In the genomic region with DNA sequence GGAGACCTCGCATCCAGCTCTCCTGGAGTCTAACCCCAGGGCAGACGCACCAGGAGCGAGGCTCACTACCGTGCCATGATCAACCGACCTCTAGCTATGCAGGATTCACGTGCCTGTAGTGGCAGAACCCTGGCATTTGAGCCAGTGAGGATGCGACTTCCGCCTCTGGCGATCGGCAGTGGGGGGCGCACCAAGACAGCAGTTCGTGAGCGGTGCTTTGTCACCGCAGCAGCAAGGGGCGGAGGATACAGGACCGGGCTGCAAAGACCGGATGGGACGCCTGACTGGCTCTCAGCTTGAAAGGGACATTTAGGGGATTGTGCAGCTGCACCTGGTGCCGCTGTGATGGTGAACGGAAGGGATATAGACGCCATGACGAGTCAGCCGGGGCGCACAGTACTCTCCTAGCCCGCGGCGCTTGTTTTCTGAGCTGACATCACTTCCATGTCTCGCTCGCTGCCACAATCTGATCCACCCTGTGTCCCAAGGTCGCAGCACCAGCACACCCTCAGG, we compare ENCODE assay signal across 8 mouse cellular contexts. TPM values are rescaled to one million over a fixed set of nuclear protein-coding genes. Genes with fewer than 3 reads are reported as not detected.
A peak's percentile ranks its signal among the peaks of the same experiment; 100 is the strongest.
DNase-seq lines count a peak whose midpoint lies in the region; ATAC-seq and TF ChIP-seq lines count a peak whose summit lies in the region.
"Had no signal": no experiment of that assay in that cellular context is flagged by ENCODE, and none has a peak within 500 bp of the region (broad histone marks: within the 10 kb centered on the region; RNA-seq: fewer than 3 reads in every experiment).

No protein-coding gene starts in this region.

- peak overlapping the region; percentile 53 for H3K9ac ChIP-seq in embryonic facial prominence, embryonic 14.5 days (ENCODE audit: low read depth, low read length)
- H3K9ac ChIP-seq in limb, embryonic 14.5 days (ENCODE audit: low read depth, low read length, severe bottlenecking) = peak overlapping the region; percentile 54
- peak overlapping the region; percentile 64 for H3K9ac ChIP-seq in midbrain, embryonic 13.5 days (replicated peaks)

- H3K4me3 ChIP-seq in embryonic facial prominence, embryonic 14.5 days (ENCODE audit: low read depth, low read length) = peak overlapping the region; percentile 46
- peak overlapping the region; percentile 64 for H3K4me3 ChIP-seq in heart, embryonic 10.5 days
- peak overlapping the region; percentile 48 for H3K4me3 ChIP-seq in limb, embryonic 14.5 days (replicated peaks; ENCODE audit: low read length)
- peak overlapping the region; percentile 45 for H3K4me3 ChIP-seq in midbrain, embryonic 13.5 days (replicated peaks)

- no peaks in the 10 kb centered on the region for H3K9me3 ChIP-seq in embryonic facial prominence, embryonic 14.5 days (ENCODE audit: control insufficient read depth, low read length)
- no peaks in the 10 kb centered on the region for H3K9me3 ChIP-seq in heart, embryonic 10.5 days
- H3K9me3 ChIP-seq in limb, embryonic 14.5 days (ENCODE audit: control insufficient read depth, low read length) = no peaks in the 10 kb centered on the region
- H3K9me3 ChIP-seq in midbrain, embryonic 13.5 days = no peaks in the 10 kb centered on the region

- H3K4me1 ChIP-seq in embryonic facial prominence, embryonic 14.5 days (ENCODE audit: control insufficient read depth, insufficient read depth, low read length) = no peaks in the 10 kb centered on the region
- H3K4me1 ChIP-seq in heart, embryonic 10.5 days = peaks cover 15% of the 10 kb centered on the region
- H3K4me1 ChIP-seq in limb, embryonic 14.5 days (ENCODE audit: control insufficient read depth, insufficient read depth, low read length) = peaks cover 11% of the 10 kb centered on the region; the same call in 1 of the 2 replicates
- peaks cover 9% of the 10 kb centered on the region for H3K4me1 ChIP-seq in midbrain, embryonic 13.5 days (replicated peaks)

- H3K27ac ChIP-seq in embryonic facial prominence, embryonic 14.5 days (replicated peaks; ENCODE audit: low read depth, low read length) = no peak overlapping the region
- peak overlapping the region; percentile 59 for H3K27ac ChIP-seq in heart, embryonic 10.5 days
- H3K27ac ChIP-seq in limb, embryonic 14.5 days (replicated peaks; ENCODE audit: low read depth, low read length) = no peak overlapping the region
- no peak overlapping the region for H3K27ac ChIP-seq in midbrain, embryonic 13.5 days

- peaks cover 77% of the 10 kb centered on the region for H3K27me3 ChIP-seq in embryonic facial prominence, embryonic 14.5 days (replicated peaks; ENCODE audit: control insufficient read depth, insufficient read depth, low read length)
- H3K27me3 ChIP-seq in heart, embryonic 10.5 days (ENCODE audit: insufficient read depth, poor library complexity, severe bottlenecking) = peaks cover 82% of the 10 kb centered on the region
- peaks cover 40% of the 10 kb centered on the region for H3K27me3 ChIP-seq in limb, embryonic 14.5 days (ENCODE audit: control insufficient read depth, insufficient read depth, low read length)
- peaks cover 93% of the 10 kb centered on the region for H3K27me3 ChIP-seq in midbrain, embryonic 13.5 days
- H3K27me3 ChIP-seq in splenic B cell, adult 2 months (ENCODE audit: control insufficient read depth, insufficient read depth, low read length, poor library complexity, severe bottlenecking) = no peaks in the 10 kb centered on the region; the same call in 1 of the 2 replicates

- WGBS in embryonic facial prominence, embryonic 14.5 days = under 1% methylated on average over 30 of the region's 30 CpGs
- WGBS in heart, embryonic 10.5 days = under 1% methylated on average over 30 of the region's 30 CpGs
- under 1% methylated on average over 29 of the region's 30 CpGs for WGBS in limb, embryonic 14.5 days
- WGBS in midbrain, embryonic 13.5 days = under 1% methylated on average over 30 of the region's 30 CpGs

- peak; percentile 87 for ATAC-seq in embryonic facial prominence, embryonic 14.5 days (ENCODE audit: low read depth)
- ATAC-seq in limb, embryonic 14.5 days (ENCODE audit: low FRiP score, low read depth) = peak; percentile 80
- ATAC-seq in midbrain, embryonic 13.5 days = peak; percentile 87

- H3K4me2 ChIP-seq in embryonic facial prominence, embryonic 14.5 days (ENCODE audit: low read depth, low read length) = peak overlapping the region; percentile 81
- H3K4me2 ChIP-seq in limb, embryonic 14.5 days (replicated peaks; ENCODE audit: low read depth, low read length, severe bottlenecking) = peak overlapping the region; percentile 85
- peak overlapping the region; percentile 63 for H3K4me2 ChIP-seq in midbrain, embryonic 13.5 days (replicated peaks)

- peak; percentile 55 for DNase-seq in adrenal gland, adult 8-10 months
- DNase-seq in embryonic facial prominence, embryonic 14.5 days (ENCODE audit: low spot score) = peak; percentile 84
- DNase-seq in heart, embryonic 10.5 days (ENCODE audit: low spot score) = no peak
- DNase-seq in kidney, adult 8-10 months = peak; percentile 47 to 64
- DNase-seq in limb, embryonic 14.5 days (ENCODE audit: low spot score) = peak; percentile 58
- DNase-seq in splenic B cell, adult 2 months (ENCODE audit: low read depth, low spot score) = peak; percentile 67

- TF ChIP-seq POLR2A in limb, embryonic 14.5 days (IDR thresholded peaks at IDR 0.05; ENCODE audit: borderline replicate concordance, extremely low read depth, insufficient read depth, insufficient read length) = no peak

- H3K36me3 ChIP-seq in embryonic facial prominence, embryonic 14.5 days (ENCODE audit: control insufficient read depth, insufficient read depth, low read length) = no peaks in the 10 kb centered on the region
- no peaks in the 10 kb centered on the region for H3K36me3 ChIP-seq in heart, embryonic 10.5 days
- H3K36me3 ChIP-seq in limb, embryonic 14.5 days (ENCODE audit: control insufficient read depth, insufficient read depth, low read length) = no peaks in the 10 kb centered on the region
- no peaks in the 10 kb centered on the region for H3K36me3 ChIP-seq in midbrain, embryonic 13.5 days
- H3K36me3 ChIP-seq in splenic B cell, adult 2 months (ENCODE audit: control insufficient read depth, insufficient read depth, low read length, poor library complexity, severe bottlenecking) = no peaks in the 10 kb centered on the region

RNA-seq across cellular contexts. Expression of a gene that starts 7.4 kb away (rescaled TPM):
- not detected for total RNA-seq in adrenal gland, adult 8-10 months (2022)
- 0.24 TPM in 1 of 2 replicates, not detected in the other for polyA plus RNA-seq in embryonic facial prominence, embryonic 14.5 days (2014; fragmentation: Nextera tagmentation; extraction: Ambion mirVana)
- polyA plus RNA-seq in heart, embryonic 10.5 days (2016; fragmentation: Nextera tagmentation; extraction: Ambion mirVana) = 0.10 TPM in 1 of 2 replicates, not detected in the other
- polyA plus RNA-seq in limb, embryonic 14.5 days (2012; rRNA removed) = 0.64 and 0.93 TPM in 2 replicates
- polyA plus RNA-seq in limb, embryonic 14.5 days (2014; fragmentation: Nextera tagmentation; extraction: Ambion mirVana) = 0.18 and 0.44 TPM in 2 replicates
- 0.50 and 0.93 TPM in 2 replicates for polyA plus RNA-seq in midbrain, embryonic 13.5 days (2015; fragmentation: Nextera tagmentation; extraction: Ambion mirVana)
- polyA plus RNA-seq: large intestine, adult 2 months had no signal

RNA-seq across cellular contexts. Expression of a gene that starts 45.3 kb away (rescaled TPM):
- not detected for total RNA-seq in adrenal gland, adult 8-10 months (2022)
- not detected in 2 replicates for polyA plus RNA-seq in embryonic facial prominence, embryonic 14.5 days (2014; fragmentation: Nextera tagmentation; extraction: Ambion mirVana)
- polyA plus RNA-seq in heart, embryonic 10.5 days (2016; fragmentation: Nextera tagmentation; extraction: Ambion mirVana) = not detected in 2 replicates
- polyA plus RNA-seq in limb, embryonic 14.5 days (2012; rRNA removed) = 26.0 and 37.6 TPM in 2 replicates
- 16.0 and 24.1 TPM in 2 replicates for polyA plus RNA-seq in limb, embryonic 14.5 days (2014; fragmentation: Nextera tagmentation; extraction: Ambion mirVana)
- polyA plus RNA-seq in midbrain, embryonic 13.5 days (2015; fragmentation: Nextera tagmentation; extraction: Ambion mirVana) = not detected in 2 replicates
- polyA plus RNA-seq: large intestine, adult 2 months had no signal

Comparison
In these comparisons a context has a peak if more than half of its experiments do, and no peak if none do; other contexts are left out.
1. RNA of a gene that starts 45.3 kb away (polyA plus RNA-seq): 16.0 to 37.6 TPM in limb, embryonic 14.5 days; not detected in heart, embryonic 10.5 days, not detected in embryonic facial prominence, embryonic 14.5 days and not detected in midbrain, embryonic 13.5 days; every median in the first group is over 10 times any median in the second.
2. Peak in every context shown above with its lines, with median percentiles within 50 percentile points of each other: ATAC-seq, H3K4me2 ChIP-seq, H3K4me3 ChIP-seq and H3K9ac ChIP-seq.